Mouse (Mus musculus) testis, adult 2 months (tissue): Measurements from ENCODE around the gene Lrrc49. TPM values are rescaled to one million over a fixed set of nuclear protein-coding genes. Genes with fewer than 3 reads are reported as not detected.

Experiments used
- H3K27ac ChIP-seq: fragments of 200-500 bp; 2 replicates; pipeline ENCODE4 v1.5.1; 2012; ENCODE audit warnings: low read depth, low read length; ENCODE audit not compliant: control insufficient read depth, insufficient read depth
- H3K27me3 ChIP-seq: fragments of 200-500 bp; 2 replicates; pipeline ENCODE4 v1.6.1; 2012; ENCODE audit warnings: mild to moderate bottlenecking, low read length, moderate library complexity; ENCODE audit not compliant: control insufficient read depth, insufficient read depth
- H3K36me3 ChIP-seq: fragments of 200-500 bp; 2 replicates; pipeline ENCODE4 v1.6.1; 2012; ENCODE audit warnings: mild to moderate bottlenecking, low read length; ENCODE audit not compliant: control insufficient read depth, insufficient read depth
- H3K4me1 ChIP-seq: fragments of 200-500 bp; 2 replicates; pipeline ENCODE4 v1.6.1; 2012; ENCODE audit warnings: low read length; ENCODE audit not compliant: control insufficient read depth, insufficient read depth
- H3K4me3 ChIP-seq: fragments of 200-500 bp; 2 replicates; pipeline ENCODE4 v1.5.1; 2012; ENCODE audit warnings: low read depth, mild to moderate bottlenecking, low read length, moderate library complexity, mixed read lengths; ENCODE audit not compliant: control insufficient read depth
- CTCF ChIP-seq: fragments of 200-500 bp; IDR thresholded peaks from 2 replicates; pipeline ENCODE4 v1.5.1; 2012; ENCODE audit warnings: low read depth, mild to moderate bottlenecking, inconsistent platforms, low read length, moderate library complexity; ENCODE audit not compliant: control insufficient read depth, insufficient read depth, insufficient replicate concordance
- POLR2A ChIP-seq: fragments of 200-500 bp; IDR thresholded peaks from 2 replicates; pipeline ENCODE4 v1.6.1; 2012; ENCODE audit warnings: low read depth, mild to moderate bottlenecking, inconsistent platforms, low read length, moderate library complexity; ENCODE audit not compliant: control insufficient read depth
- polyA plus RNA-seq: library from polyadenylated mRNA; depleted of rRNA; stranded (reverse); fragments of >200 nt; gene quantifications from 2 replicates; pipeline ENCODE4 v1.2.3, GENCODE M21; 2012

Lrrc49 gene
- polyA plus RNA-seq, 1 experiment, result 22.6 TPM

DNA sequence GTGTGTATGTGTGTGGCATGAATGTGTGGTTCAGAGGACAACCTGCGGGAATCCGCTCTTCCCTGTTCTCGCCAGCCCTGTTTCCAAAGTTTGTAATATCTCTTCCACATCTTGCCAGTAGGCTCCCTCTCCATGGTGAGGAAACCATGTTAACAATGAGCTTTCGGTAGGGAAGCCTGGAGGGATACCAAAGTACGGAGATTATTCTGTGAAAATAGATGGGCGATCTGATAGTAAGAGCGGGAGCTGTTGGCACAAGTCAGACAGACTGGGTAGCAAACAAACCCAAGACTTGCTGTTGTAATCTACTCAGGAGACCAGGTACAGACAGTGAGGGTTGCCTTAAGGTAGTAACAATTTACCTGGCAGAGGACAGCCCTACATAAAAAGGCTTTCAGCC, 124.1 kb downstream of the Lrrc49 start:
- no peak overlapping the region for H3K27ac ChIP-seq
- no peaks in the 10 kb centered on the region for H3K4me1 ChIP-seq
- TF ChIP-seq CTCF (no peak), POLR2A (no peak)
- no peak overlapping the region for H3K4me3 ChIP-seq
- H3K36me3 ChIP-seq, result no peaks in the 10 kb centered on the region
- H3K27me3 ChIP-seq, result no peaks in the 10 kb centered on the region

DNA sequence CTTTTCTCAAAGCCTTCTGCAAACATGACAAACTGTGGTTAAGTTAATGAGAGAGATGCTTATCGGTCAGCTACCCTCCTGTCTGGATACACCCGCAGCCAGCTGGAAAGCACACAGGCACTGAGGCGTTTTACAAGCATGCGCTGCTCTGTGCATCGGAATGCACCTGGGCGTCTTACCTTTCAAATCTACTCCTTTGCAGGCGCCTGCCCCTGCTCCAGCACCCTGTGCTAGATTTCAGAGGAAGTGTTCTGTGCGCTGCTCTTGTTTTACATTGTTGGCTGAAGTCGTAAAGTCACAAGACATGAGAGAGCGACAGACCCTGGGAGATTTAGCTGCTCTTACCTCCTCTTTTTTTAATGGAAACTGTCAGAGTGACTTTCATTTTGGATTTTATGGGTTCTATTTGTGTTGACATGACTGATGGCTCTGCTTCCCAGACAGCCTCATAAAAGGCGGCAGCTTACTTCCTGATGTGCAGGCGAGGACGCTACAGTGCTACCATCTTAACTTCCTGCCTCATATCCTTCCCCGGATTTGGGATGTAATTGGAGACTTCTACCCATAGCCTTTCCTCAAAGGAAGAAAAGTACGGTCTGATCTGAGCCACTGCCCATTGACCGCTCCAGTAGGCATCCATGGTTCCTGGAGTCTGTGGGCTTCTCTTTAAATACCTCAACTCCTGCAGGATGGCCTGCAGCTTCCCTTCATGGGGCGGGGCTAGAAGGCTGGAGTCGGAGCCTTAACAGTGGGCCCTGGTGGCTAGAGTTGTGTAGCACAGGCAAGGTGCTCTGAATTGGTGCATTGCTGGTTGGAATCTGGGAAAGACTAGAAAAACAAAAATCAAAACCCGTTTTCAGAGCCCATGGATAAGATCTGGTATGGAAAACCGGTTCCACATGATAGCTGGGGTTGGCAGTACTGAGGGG, 125.3 kb downstream of the Lrrc49 start:
- Histone ChIP-seq H3K36me3 (no peaks in the 10 kb centered on the region), H3K4me1 (no peaks in the 10 kb centered on the region), H3K27ac (no peak overlapping the region), H3K4me3 (no peak overlapping the region), H3K27me3 (no peaks in the 10 kb centered on the region)
- TF ChIP-seq CTCF (0 out of 2 replicates have a peak, but pooled peaks have one; percentile 9), POLR2A (no peak)

DNA sequence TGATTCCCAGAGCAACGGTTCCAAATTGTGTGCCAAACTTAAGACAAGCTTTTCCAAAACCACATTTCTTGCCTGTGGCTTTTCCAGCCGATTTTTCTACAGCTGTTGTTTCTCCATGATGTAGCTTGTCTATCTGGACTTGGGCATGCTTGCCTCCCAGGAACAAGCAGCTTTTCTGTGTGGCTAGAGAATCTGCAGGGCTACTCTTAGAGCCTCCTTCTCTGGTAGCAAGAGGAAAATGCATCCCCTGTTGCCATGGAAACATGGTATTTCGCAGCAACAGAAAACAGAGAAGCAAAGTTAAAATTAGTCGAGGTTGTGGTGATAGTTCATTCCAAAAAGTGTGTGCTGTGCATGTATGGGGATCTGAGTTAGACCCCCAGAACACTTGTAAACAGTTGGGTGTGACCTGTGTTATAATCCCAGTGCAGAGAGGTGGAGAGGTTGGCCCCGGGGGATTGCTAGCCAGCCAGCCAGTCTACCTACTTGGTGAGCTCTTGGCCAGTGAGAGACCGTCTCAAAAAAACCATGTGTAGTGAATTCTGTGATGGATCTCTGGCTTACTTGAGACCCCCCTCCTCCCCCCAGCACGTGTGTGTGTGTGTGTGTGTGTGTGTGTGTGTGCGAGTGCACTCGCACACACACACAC, 126.2 kb downstream of the Lrrc49 start:
- Histone ChIP-seq H3K4me3 (no peak overlapping the region), H3K4me1 (no peaks in the 10 kb centered on the region), H3K27ac (no peak overlapping the region), H3K27me3 (no peaks in the 10 kb centered on the region), H3K36me3 (no peaks in the 10 kb centered on the region)
- TF ChIP-seq CTCF (no peak), POLR2A (no peak)

DNA sequence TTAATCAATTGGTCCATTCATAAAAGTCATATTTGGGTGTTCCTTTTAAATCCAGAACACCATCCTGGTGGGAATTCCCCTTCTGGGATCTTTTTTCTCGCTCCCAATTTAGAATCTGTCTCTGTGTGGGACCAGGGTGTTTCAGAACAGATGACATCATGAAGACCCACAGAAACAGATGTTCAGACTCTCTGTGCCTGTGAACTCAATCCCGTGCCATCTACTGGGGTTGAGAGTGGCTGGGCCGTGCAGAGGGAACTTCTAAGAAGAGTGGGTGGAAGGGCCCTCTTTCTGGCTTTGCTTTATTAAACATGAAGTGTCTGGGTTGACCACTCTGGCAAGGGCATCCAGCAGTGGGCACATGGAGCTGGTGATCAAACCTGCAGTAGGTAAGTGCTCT, 129.5 kb downstream of the Lrrc49 start:
- Histone ChIP-seq H3K27ac (no peak overlapping the region), H3K36me3 (no peaks in the 10 kb centered on the region), H3K27me3 (no peaks in the 10 kb centered on the region), H3K4me1 (no peaks in the 10 kb centered on the region), H3K4me3 (no peak overlapping the region)
- TF ChIP-seq POLR2A (no peak), CTCF (no peak)

DNA sequence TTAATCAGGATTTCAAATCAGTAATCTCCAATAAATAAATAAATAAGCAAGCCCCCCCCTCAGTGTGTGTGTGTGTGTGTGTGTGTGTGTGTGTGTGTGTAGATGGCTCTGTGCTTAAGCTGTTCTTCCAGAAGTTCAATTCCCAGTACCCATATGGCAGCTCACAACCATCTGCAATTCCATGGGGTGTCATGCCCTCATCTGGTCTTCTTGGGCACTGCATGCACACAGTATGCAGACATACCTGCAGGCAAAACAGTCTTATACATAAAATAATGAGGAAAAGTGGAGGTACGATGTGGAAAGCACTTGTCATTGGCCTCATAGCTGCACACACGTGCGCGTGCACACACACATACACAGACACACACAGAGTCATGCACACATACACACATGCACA, 136.7 kb downstream of the Lrrc49 start:
- Histone ChIP-seq H3K27ac (no peak overlapping the region), H3K36me3 (no peaks in the 10 kb centered on the region), H3K27me3 (no peaks in the 10 kb centered on the region), H3K4me1 (peaks cover 2% of the 10 kb centered on the region; the same call in 1 of the 2 replicates), H3K4me3 (no peak overlapping the region)
- no peak for TF ChIP-seq POLR2A
- TF ChIP-seq CTCF, result no peak

DNA sequence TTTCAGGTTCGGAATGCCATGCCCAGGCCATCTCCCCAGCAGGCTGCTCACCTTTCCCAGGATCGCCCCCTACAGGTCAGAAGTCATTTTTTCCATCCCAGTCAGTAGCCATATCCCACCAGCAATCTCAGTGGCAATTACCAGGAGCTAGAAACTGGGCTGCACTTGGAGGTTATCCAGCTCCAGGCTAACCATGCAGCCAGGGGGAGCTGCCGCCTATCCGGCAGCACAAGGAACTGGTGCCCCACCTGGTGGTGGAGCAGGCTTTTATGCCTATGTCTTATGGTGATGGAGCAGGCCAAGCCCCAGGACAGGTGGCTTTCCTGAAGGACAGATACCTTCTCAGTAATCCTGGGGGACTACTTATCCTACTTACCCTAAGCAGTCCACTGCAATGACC, 139.8 kb downstream of the Lrrc49 start:
- Histone ChIP-seq H3K27ac (no peak overlapping the region), H3K4me3 (no peak overlapping the region), H3K27me3 (no peaks in the 10 kb centered on the region), H3K4me1 (peaks cover 2% of the 10 kb centered on the region; the same call in 1 of the 2 replicates), H3K36me3 (no peaks in the 10 kb centered on the region)
- TF ChIP-seq POLR2A, result no peak
- peak; percentile 22; the same call in 1 of the 2 replicates for TF ChIP-seq CTCF

DNA sequence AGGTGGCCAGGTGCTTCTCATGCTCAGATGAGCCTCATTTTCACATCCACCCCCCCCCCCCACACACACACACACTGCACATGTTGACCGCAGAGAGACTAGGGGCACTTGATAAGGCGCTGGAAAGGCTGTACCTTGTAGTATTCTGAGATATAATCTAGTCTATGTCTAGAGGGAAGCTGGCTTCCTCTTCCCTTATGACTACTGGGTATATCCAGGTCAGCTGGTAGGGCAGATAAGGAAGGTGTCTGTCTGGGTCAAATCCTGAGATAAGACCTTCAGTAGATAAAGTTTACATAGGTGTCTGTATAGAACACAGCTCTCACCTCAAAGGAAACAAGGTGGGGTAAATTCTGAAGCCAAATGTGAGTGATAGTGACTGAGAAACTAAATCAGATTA, 141.8 kb downstream of the Lrrc49 start:
- Histone ChIP-seq H3K4me1 (peaks cover 2% of the 10 kb centered on the region; the same call in 1 of the 2 replicates), H3K27me3 (no peaks in the 10 kb centered on the region), H3K4me3 (no peak overlapping the region), H3K27ac (no peak overlapping the region), H3K36me3 (no peaks in the 10 kb centered on the region)
- TF ChIP-seq CTCF (no peak), POLR2A (no peak)
